Mouse (Mus musculus) heart, adult 8-10 months (tissue): Measurements from ENCODE around the gene Rbm12. TPM values are rescaled to one million over a fixed set of nuclear protein-coding genes. Genes with fewer than 3 reads are reported as not detected.

ENCODE experiments used
- DNase-seq: peaks from one replicate; pipeline ENCODE4 v3.0.0; 2022; ENCODE audit warnings: low spot score
- total RNA-seq, 4 experiments: library from RNA; stranded (reverse); gene quantifications; 2 replicates each; pipeline ENCODE4 v1.2.4; 2022

The Rbm12 gene
- total RNA-seq, 4 experiments from 2014 or later = 8.4 to 20.4 (median 13.6) TPM

DNA sequence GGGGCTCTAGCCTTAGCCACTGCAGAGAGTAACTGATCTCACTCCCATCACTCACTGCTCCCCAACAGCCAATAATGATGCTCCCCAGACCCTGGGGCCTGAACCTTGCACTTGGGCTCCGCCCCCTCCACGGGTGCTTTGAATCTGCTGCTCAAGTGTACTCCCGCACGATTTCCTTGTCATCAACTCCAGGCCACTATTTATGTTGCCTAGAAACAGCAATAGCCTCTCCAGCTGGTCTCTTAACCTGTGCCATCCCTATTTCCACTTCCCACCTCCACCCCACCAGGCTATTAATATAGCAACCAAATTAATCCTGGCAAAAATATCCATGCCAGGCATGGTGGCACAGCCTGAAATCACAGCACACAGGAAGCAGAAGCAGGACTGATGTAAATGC, 32.1 kb downstream of the Rbm12 start:
- peak; percentile 28 for DNase-seq

DNA sequence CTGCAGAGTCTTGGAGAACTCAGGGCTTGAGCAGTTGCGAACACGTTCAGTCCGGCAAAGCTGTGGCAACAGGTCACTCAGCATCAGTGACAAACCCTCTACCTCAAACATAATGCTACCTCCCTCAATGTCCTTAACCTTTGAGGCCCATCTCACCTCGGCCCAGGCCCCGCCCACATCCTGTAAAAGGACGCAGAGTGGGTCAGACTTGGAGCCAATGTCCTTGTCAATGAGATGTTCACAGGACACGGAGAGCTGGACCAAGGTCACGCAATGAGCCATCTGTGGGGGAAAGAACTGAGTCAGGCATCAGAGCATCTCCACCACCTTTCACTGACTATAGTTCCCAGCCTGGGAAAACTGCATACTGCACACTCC, 32.6 kb downstream of the Rbm12 start:
- no peak for DNase-seq

DNA sequence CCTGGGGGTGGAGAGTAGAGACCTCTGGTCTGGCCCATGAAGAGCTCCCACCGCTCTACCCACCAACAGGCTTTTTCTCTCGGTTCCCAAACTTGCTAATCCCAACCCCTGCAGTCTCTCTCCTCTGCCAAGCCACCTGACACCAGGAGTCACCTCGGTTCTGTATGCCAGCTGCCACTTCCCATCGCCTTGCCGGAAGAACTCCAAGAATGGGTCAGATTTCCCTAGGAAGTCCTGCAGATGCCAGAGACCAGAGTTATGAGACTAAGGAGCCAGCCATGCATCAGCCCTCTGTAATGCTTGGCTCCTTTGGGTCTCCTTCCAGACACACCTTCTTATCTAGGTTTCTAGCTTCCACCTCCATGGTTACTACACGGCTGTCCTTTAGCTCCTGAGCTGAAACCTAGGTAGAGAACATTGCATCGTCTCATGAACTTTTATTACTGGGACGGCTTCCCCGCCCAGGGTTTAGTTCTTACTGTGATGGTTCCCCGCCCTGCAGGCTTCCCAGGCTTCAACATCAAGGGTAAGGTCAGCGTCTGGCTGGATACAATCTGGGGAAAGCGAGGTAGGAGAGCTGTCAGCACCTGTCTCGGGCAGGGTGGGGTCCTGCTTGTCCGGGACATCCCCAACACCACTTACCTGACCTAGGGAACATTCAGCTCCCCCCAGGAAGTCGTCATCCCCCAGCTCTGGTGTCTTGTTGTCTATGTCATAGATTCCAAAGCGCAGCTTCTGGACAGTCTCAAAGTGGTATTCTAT, 33.2 kb downstream of the Rbm12 start:
- no peak for DNase-seq

DNA sequence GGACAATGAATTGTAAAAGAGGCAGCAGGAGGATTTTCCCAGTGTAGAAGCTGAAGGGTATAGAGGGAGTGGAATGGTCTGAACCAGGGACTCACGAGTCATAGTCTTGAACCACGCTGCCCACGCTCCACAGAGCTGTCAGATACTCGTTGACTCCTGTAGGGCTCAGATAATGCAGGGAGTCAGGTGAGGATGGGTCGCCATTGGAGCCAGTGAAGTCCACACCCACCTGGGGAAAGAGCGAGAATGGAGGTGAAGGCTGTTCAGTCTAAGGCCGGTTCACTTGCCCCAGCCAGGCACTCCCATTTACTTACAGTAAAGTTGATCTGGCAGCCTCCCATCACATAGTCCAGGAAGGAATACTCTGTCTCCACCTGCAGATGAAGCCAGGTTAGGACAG, 34.3 kb downstream of the Rbm12 start:
- DNase-seq = no peak

DNA sequence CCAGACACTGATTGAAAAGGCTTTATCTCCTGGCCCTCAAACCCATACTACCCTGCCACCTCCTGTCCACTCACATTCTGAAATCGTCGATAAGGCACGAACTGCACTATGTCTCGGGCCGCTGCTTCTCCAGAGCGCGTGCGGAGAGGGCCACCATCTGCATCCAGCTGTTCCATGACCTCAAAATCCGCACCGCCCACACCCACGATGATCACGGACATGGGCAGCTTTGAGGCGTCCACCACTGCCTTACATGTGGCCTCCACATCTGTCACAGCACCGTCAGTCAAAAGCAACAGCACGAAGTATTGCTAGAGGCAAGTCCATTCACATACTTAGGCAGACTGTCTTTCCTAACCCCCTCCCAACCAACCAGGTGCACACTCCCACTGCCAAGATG, 38.1 kb downstream of the Rbm12 start:
- peak; percentile 24 for DNase-seq

DNA sequence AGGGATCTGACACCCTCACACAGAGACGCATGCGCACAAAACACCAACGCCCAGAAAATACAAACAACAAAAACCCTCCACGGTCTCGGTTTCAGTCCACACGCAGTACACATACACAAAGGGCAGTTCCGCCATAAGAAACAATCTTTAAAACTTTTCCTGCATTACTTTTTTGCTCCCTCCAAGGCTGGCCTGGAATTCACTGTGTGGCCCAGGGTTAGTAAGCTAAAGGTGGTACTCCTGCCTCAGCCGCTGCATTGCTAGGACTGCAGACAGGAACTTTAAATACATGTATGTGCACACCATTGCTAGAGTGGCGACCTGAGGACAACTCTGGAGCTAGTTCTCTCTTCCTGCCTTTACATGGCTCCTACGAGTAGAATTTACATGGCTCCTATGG, 40.5 kb downstream of the Rbm12 start:
- no peak for DNase-seq

DNA sequence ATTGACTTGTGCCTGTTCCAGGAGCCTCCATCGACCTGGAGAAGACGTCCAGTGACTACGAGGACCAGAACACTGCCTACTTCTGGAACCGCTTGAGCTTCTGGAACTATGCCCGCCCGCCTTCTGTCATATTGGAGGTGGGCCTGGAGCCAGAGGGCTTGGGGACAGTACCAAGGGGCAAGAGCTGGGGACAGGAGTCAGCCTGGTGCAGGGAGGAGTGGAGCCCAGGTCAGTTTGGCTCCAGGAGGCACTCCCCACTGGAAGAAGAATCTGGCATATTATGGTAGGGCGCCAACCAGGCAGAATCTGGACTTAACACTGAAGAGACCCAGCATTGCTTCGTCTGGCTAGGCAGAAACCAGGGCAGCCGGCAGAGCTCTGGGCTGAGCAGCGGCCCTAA, 43.9 kb downstream of the Rbm12 start:
- DNase-seq = no peak

DNA sequence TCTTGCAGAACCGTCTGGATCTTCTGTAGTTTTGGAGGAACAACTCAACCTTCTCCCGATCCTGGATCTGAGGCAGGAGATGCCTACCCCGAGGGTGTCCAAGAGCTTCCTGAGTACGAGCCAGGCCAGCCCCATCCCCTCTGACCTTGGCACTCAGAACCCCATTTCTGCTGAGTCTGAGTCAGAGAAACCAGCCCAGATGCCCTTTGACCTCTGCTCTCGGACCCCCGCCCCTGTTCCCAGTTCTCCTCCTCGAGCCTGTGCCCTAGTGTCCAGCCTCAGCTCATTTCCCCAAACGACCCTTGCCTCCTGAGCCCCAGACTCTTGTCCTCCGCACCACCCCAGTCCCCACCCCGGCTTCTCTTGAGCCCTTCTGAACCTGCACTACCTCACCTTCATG, 45.7 kb downstream of the Rbm12 start:
- DNase-seq = no peak

DNA sequence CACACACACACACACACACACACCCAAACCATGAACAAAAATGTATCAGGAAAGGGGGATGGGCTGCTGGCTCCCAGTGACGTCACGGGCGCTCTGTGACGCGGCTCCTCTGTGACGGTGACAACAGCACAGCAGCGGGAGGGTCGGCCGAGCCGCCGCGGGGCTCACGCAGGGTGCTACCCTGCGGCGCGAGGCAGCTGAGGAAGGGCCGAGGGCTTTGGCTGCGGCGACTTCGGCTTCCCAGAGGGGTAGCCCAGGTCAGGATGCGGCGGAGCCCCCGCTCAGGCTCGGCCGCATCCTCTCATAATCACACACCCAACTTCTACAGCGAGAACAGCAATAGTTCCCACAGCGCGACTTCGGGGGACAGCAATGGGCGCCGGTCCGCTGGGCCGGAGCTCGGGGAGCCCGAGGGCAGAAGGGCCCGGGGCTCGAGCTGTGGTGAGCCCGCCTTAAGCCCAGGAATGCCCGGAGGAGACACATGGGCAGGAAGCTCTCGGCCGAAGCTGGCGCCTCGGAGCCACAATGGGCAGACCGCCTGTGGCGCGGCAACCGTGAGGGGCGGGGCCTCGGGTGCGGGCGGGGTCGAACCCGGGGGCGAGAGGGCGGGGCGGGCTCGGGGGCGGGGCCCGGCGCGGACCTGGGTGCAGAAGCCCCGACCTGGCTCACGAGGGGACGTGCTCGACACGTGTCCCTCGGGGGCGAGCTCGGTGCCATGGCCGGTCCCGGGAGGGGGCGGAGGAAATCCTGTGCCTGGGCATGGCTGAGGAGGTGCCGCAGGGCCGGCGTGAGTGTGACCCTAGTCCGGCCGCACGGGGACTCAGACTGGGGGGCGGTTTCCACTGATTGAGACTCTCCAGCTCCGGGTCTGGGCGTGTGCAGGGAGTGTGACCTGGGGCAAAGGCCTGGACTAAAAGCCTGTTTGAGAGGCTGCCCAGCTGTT, 46.4 kb downstream of the Rbm12 start, which contains the start of gene Spag4:
Spag4 (plus strand) TSS at position 77 of the 943 bp plus-strand sequence.
- peak; percentile 38 for DNase-seq

DNA sequence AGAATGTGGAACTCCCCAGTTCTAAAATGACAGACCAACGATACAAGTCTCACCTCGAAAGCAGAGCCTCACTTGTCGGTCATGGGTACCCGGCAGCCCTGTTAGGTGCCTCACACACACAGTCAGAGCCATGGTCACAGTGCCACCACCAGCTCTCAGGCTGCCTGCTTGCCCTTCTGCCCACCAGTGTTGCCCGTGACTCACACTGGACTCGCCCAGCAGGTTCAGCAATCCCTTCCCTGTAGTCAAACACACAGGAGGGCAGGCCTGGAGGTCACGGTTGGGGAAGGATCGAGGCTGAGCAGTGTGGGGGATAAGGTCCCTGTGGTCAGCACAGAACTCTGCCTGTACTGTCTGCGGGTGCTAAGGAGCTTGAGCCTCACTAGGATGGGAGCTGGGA, 59.0 kb downstream of the Rbm12 start, which contains the start of gene Fer1l4:
Fer1l4 (minus strand) TSS at position 132 of the 400 bp plus-strand sequence.
- no peak for DNase-seq

DNA sequence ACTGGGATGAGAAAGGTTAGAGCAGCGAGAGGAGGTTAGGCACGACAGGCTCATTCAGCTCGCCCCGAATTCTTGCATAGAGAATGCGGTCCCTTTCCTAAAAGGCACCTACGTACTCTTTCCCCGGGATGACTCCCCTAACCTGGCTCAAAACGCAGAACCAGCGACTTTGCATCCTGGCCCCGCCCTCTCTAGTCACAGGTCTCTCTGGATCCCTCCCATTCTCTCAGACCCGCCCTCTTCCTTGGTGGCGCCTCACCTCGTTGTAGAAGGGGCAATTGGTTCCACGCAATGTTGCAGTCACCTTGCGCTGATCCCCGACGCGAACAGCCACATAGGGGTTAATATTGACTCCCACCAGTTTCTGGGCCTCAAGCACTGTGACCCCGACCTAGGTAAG, 63.8 kb downstream of the Rbm12 start:
- DNase-seq = no peak

DNA sequence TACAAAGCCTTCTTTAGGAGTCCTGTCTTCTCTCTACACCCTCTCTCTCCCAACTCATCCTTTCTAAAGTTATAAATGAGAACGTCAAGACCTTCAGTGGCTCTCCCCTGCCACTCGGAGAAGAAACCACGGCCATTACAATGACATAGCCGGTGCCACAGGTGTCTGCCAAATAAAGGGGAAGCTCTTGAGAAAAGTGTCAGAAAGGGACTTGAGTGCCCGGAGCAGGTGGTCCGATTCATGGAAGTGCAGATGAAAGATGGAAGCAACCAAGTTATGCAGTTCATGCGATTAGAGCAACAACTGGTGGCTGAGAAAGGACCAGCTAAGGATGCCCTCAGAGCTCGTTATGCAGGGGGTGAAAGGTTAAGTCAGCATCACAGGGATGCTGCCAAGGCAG, 68.9 kb downstream of the Rbm12 start:
- DNase-seq = no peak

Other genes starting within 250 kb of the Rbm12 start
- gene Uqcc1, start 181.7 kb downstream of the Rbm12 start, total RNA-seq = 100 to 1,000 TPM; 275 to 349 (median 295) TPM
- gene Gm15557, start 171.2 kb downstream of the Rbm12 start, total RNA-seq = not detected
- not detected for gene Gdf5, start 166.6 kb downstream of the Rbm12 start, total RNA-seq
- 1 to 10 TPM; 4.1 to 8.8 (median 6.0) TPM for gene Cep250, start 155.5 kb downstream of the Rbm12 start, total RNA-seq
- gene 6430550D23Rik, start 104.0 kb downstream of the Rbm12 start, total RNA-seq = 1 to 10 TPM in 1 of 4 experiments, under 1 TPM in 3; 0.14 to 2.0 (median 0.53) TPM
- gene Ergic3, start 103.9 kb downstream of the Rbm12 start, total RNA-seq = 10 to 100 TPM; 58.2 to 67.2 (median 66.3) TPM
- not detected for gene Fer1l4, start 59.0 kb downstream of the Rbm12 start, total RNA-seq
- 1 to 10 TPM in 2 of 4 experiments, under 1 TPM in 2; 0.62 to 2.3 (median 1.1) TPM for gene Spag4, start 46.8 kb downstream of the Rbm12 start, total RNA-seq
- gene Cpne1, start within 50 bp of the Rbm12 start, total RNA-seq = 10 to 100 TPM in 3 of 4 experiments, 1 to 10 TPM in 1; 9.4 to 13.7 (median 11.9) TPM
- gene Gm28036, start 15.1 kb upstream of the Rbm12 start, total RNA-seq = 10 to 100 TPM in 2 of 4 experiments, 1 to 10 TPM in 2; 9.4 to 12.1 (median 10.2) TPM
- gene Romo1, start 32.1 kb upstream of the Rbm12 start, total RNA-seq = 100 to 1,000 TPM; 303 to 403 (median 332) TPM
- 100 to 1,000 TPM; 104 to 115 (median 107) TPM for gene Nfs1, start 32.2 kb upstream of the Rbm12 start, total RNA-seq
- 100 to 1,000 TPM; 107 to 140 (median 123) TPM for gene Rbm39, start 68.3 kb upstream of the Rbm12 start, total RNA-seq
- gene Phf20, start 84.5 kb upstream of the Rbm12 start, total RNA-seq = 10 to 100 TPM; 13.5 to 25.1 (median 19.2) TPM
- 1 to 10 TPM in 1 of 4 experiments, under 1 TPM in 3; 0.60 to 1.1 (median 0.81) TPM for gene Cnbd2, start 200.3 kb upstream of the Rbm12 start, total RNA-seq
- 10 to 100 TPM; 73.0 to 84.3 (median 79.6) TPM for gene Scand1, start 200.7 kb upstream of the Rbm12 start, total RNA-seq